Mouse (Mus musculus): ENCODE measurements around the gene Srgn.

The Srgn gene

DNA sequence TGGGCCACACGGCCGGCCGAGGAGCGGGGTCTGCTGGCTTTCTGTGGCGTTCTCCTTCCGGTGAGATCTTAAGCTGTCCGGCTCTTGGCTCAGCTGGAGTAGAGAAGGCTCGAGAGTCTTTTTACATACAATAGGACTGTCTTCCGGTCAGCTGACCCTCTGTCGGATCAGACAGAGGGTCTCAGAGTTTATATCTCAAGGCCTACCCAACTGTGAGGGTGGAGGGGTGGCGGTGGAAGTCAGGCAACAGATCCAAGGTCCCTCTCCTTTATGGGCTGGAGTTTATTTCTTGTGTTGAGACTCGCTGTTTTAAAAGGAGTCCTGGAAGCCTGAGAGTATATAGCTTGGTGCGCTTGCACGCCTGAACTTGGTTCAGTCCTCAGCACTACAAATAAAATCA, at the start of gene Srgn:
Gene Srgn, minus strand, starts transcription at position 101 of the 400 bp plus-strand sequence.
- no peak for DNase-seq (ENCODE audit: extremely low read depth, low read depth, low spot score)

DNA sequence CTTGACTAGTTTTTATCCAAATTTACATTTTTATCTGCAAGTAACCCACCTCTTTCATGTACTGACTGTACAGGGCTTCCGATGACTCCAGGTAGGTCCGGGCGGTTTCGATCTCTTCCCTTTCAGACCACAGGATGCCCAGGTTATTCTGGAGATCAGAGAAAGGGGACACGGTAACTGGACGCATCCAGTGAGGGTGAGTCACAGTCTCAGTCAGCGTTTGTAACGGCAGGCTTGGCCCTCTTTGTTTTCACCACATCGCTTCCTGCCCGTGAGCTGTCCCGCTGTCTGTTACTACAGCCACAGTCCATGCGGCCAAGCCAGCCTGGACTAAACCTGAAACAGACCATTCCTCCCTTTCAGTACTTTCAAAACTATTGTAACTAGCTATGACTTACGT, 47.8 kb upstream of the Srgn start:
- DNase-seq (ENCODE audit: extremely low read depth, low read depth, low spot score), result no peak

DNA sequence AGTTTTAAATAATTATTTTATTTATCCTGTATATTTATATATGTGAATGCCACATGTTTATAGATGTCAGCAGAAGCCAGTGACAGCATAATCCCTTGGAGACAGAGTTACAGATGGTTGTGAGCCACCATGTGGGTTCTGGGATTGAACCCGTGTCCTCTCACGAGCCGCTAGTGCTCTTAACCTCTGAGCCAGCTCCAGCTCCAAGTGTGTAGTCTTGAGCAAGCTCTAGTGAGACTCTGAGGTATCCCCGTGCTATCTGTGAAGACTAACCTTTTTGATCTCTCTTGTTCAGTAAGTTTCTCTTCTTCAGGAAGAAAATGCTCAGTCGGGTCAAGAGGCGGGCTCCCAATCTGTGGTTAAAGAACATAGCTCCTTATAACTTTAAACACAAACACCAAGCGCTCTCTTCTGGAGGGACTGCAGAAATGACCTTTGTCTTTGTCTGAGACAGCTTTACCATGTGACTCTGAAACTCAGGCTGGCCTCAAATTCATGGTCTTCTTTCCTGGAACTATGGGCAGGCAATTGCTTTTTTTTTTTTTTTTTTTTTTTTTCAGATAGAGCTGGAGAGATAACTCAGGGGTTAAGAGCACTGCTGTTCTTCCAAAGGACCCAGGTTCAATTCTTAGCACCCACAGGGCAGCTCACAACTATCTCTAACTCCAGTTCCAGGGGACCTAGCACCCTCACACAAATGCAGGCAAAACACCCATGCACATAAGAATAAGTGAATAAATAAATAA, 43.0 kb upstream of the Srgn start:
- no peak for DNase-seq (ENCODE audit: extremely low read depth, low read depth, low spot score)

DNA sequence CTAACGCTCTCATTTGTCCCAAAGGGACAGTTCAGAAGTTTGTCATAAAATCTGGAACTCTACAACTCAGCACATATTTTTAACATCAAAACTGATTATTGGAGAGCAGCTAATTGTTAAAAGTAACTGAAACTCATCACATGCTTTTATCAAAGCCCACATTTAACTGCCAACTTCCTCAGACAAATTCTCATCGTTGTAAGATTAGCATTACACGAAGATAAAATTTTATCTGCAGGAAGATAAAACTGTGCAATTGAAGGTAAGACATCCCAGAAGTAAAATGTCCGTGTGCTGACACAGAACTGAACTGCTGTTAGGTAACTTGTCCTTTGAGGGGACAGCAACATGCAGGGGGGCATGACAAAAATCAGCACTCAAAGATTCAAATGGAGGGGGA, 41.6 kb upstream of the Srgn start:
- DNase-seq (ENCODE audit: extremely low read depth, low read depth, low spot score), result no peak

DNA sequence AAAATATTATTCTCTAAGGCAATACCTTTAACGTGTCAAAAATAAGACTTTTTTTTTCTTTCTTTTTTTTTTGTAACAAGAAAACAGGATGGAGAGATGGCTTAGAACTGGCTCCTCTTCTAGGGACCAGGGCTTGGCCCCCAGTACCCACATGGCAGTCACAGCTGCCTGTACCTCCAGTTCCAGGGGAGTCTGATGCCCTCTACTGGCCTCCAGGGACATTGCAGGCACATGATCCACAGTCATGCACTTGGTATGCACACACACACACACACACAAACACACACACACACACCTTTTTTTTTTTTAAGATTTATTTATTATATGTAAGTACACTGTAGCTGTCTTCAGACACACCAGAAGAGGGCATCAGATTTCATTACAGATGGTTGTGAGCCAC, 30.5 kb upstream of the Srgn start:
- no peak for DNase-seq (ENCODE audit: extremely low read depth, low read depth, low spot score)

DNA sequence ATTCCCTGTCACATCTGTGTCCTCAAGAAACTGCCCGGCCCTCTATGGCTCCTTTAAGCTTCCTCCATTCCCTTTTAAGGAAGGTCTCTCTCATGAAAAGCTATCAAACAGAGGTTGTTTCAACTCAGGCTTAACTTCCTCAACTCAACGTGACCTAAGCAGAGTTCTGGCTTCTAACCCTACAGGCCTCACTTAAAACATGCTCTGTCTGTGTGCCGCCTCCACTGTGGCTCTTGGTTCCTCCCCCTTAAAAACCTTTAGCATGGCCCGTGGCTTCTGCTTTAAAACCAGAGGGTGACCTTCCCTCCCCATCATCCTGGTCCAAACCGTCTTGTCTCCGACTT, 29.3 kb upstream of the Srgn start:
- DNase-seq (ENCODE audit: extremely low read depth, low read depth, low spot score), result no peak

DNA sequence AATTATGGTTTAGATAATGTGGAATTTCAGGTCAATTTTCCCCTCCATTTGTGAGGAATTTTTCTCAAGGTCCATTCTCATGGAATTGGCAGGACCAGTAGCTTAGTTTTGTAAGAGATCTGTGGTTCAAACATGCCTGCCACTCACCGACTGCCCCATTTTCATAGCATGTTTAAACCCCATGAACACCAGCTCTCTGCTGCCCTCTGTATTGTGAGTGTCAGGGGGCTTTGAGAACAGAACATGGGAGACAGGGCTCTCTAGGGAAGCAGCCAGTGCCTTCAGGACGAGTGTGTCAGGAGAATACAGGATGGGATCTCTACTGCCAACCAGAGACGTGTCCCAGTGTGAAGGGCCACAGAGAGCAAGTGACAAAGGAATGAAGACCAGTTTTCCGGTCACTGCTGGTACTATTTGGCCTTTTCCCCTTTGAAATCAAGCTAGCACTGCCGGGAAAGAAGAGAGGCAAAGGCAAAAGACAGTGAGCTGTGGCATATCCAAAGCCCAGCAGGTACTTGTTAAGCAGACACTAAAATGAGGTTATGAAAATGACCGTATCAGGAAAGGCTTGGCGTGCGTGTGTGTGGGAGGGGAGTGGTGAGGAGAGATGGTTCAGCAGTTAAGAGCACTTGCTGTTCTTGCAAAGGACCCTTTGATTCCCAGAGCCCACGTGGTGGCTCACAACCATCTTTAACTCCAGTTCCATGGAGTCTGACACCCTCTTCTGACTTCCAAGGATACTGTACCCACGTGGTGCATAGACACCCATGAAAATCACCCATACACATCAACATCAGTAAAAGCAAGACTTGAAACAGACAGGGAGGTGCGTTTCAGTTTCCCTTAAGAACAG, 28.7 kb upstream of the Srgn start:
- no peak for DNase-seq (ENCODE audit: extremely low read depth, low read depth, low spot score)

DNA sequence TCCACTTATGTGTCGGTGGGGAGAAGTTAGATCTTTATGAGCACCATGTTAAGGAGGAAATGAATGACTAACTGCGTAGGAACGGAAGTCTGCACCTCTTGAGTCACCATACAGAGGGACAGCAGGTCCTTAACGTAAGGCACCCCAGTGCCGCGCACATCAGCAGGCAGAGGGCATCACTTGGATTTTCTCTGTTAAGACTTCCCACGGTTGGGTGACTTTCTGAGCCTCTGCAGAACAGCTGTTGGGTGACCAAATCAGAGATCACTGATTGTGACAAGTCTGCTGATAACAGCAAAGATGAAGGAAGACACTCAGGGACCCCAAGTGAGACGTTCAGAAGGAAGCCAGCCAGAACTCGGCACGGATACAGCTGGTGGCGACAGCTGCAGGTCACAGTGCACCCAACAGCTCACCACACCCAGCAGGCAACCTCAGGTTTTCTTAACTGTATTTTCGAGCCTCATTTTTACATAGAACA, 26.4 kb upstream of the Srgn start:
- DNase-seq (ENCODE audit: extremely low read depth, low read depth, low spot score), result no peak

DNA sequence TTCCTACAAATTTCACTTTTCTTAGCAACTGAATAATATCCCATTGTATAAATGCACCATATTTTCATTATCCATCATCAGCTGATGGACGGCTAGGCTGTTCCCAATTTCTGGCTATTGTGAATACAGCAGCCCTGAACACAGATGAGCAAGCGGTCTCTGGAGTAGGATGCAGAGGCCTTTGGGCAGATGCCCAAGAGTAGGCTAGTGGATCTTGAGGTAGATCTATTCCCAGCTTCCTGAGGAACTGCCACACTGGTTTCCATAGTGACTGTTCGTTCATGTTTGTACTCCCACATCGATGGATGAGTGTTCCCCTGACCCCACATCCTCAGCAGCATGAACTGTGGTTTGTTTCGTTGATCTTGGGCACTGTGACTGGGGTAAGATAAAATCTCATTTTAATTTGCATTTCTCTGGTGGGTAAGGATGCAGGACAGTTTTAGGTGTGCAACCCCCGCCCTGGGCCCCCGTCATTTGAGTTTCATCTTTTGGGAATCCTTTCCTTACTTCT, 23.6 kb upstream of the Srgn start:
- DNase-seq (ENCODE audit: extremely low read depth, low read depth, low spot score), result no peak

DNA sequence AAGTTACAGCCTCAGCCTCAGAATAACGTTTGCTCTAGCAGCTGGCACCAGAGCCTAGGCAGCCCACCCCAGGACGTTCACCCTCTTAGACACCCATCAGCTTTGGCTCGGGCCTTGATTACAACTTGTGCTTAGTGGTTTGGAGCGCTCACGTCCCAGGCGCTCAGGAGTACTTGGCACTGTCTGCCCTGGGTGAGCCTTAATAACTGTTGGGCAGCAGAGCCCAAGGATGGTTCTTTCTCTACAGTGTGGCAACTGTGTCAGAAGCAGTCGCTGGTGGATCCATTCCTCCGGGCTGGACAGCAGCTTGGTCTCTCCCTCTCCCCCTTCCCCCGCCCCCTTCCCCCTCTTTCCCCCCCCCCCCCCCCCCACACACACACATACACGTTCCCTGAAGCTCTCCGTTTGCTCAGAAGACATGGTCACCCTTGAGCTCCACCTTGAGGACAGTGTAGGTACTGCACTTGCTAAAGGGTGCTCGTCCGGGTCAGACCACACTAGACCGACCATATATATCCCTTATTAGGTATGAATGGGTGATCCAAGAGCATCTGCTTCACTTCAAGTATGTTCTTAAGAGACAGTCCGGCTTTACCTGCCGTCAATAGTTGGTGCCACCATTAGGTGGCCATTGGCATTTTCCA, 22.4 kb upstream of the Srgn start:
- DNase-seq (ENCODE audit: extremely low read depth, low read depth, low spot score), result no peak

DNA sequence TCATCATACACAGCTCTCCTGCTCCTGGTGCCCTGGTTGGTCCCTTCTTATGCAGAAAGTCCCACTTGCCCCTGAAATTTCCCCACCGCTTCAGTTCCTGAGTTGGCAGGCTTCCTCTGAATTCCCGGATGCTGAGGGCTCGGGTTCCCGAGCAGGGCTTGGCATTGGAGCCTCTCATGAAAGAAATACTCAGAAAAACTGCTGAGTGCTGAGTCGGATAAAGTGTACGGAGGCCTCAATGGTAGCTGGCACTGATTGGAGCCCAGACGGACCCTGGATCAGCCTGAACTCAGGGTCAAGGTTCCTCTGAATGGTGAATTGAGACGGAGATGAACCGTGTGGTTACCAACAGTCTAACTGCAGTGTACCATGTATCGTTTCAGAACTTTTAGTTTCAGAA, 19.2 kb upstream of the Srgn start:
- no peak for DNase-seq (ENCODE audit: extremely low read depth, low read depth, low spot score)

DNA sequence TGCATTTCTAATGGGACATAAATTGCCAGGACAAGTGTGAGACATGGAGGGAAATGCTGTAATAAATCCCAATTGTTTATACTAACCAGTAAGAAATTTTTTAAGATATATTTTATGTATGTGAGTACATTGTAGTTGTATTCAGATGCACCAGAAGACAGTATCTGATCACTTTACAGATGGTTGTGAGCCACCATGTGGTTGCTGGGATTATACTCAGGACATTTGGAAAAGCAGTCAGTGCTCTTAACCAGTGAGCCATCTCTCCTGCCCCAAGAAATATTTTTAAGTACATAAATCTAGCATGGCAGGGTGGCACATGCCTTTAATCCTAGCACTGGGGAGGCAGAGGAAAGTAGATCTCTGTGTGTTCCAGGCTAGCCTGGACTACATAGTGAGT, 18.5 kb upstream of the Srgn start:
- DNase-seq (ENCODE audit: extremely low read depth, low read depth, low spot score), result no peak

DNA sequence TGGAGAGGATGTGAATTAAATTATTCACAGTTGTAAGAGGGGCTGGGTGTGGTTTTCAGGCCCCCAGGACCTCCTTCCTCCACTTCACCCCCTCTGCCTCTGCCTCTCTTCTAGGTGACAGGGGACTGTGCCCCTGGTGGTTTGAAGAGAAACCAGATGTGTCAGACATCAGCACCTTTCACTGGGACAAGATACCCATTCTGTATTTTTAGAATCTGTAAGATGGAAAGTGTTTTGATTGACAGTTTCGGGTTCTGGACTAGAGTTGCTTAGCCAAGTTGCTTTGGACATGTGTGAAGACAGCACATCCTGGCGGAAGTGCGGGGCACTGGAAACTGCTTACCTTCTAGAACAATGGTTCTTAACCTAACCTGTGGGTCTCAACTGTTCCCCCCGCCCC, 17.1 kb upstream of the Srgn start:
- no peak for DNase-seq (ENCODE audit: extremely low read depth, low read depth, low spot score)

DNA sequence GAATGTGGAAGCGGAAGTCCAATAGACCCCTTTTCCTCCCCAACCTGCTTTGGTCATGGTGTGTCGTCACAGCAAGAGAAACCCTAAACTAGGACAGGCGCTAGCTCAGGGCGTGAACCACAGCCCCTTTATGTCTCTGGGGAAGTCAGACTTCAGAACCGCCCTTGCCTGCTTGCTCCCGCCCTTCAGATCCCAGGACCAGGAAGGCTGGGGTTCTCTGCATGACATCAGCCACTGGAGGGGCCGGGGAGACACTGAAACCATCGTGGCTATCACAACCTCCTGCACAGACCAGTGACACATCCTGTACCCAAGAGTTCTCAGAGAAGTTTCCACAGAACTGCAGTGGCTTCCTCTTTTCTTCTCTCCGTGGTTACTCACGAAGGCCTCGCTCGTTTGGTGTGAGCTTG, 16.2 kb upstream of the Srgn start:
- no peak for DNase-seq (ENCODE audit: extremely low read depth, low read depth, low spot score)

DNA sequence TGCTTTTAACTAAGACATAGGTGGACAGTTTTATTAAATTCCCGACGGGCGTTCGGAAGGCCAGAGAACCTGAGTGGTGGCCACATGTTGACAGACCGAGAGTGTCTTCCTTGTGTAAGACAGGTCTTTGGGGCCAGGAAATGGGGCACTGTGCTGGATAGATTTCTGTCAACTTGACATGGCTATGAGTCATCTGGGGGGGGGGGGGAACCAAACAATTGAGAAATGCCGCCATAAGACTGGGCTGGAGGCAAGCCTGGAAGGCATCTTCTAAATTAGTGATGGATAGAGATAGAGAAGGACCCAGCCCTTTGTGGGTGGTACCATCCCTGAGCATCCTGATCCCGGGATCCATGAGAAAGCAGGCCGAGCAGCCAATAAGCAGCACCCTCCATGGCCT, 15.7 kb upstream of the Srgn start:
- DNase-seq (ENCODE audit: extremely low read depth, low read depth, low spot score), result no peak

DNA sequence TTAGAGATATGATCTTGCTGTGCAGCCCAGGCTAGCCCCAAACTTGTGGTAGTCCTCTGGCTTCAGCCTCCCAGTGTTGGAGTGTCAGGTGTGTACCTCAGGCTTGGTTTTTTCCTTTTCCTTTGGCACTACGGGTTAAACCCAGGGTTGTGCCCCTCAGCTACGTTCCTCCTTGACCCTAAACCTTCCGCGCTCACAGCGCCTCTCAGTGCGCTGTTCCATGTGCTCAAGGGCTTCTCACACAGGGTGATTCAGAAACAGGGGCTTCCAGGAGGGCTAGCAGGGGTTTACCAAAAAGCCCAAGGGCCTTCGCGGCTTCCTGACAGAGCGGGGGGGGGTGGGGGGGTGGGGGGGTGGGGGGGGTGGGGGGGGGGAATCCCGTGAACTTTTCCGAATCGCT, 15.3 kb upstream of the Srgn start:
- no peak for DNase-seq (ENCODE audit: extremely low read depth, low read depth, low spot score)

DNA sequence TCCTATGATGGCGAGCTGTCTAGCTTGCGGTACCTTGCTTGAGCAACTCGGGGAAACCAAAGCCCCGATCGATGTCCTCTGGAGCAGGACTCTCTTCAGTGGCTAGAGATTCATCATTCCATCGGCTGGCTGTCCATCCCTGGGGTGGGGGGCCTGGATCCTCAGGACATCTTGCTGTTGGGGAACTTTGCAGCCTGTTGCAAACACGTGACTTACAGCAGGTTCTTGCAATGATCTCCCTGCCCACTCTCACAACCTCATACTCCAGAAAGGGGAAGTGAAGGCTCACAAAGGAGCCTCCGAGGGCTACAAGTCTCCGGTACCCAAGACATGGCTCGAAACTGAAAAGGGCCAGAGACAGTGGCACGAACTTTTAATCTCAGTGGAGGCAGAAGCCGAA, 14.2 kb upstream of the Srgn start:
- DNase-seq (ENCODE audit: extremely low read depth, low read depth, low spot score), result no peak

DNA sequence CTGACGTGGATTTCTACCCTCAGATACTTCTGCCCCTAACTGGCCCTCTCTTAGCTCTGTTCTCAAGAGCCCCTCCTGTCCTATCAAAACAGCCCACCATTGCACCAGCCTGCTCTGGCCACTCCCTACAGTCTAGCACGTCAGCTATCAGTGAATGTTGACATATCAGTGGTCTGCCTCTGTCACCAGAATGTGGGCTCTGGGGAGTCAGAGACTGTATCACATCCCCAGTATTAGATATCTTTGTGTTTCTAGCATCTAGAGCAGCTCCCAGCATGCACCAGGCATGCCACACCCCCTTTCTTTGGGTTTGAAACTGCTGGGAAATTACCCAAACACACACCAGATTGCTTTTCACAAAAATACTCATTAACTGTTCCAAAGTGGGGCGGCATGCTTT, 13.5 kb upstream of the Srgn start:
- DNase-seq (ENCODE audit: extremely low read depth, low read depth, low spot score), result no peak

DNA sequence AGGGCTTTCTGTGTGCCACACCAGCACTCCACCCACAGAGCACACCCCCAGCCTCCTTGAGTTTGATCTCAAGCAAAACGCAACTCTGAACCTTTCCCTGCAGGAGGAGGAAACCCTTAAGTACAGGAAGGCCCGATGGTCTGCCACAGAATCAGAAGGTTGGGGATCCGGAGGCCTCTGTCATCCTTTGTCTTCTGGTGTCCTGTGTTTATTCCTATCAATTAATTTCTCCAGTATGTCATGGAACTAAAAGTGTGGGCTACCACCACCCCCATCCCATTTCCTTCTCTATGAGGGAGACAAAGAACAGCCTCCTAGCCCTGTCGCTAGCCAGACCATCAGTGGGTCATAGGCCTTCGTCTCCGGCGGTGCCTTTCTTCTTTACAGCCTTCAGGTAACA, 7.3 kb upstream of the Srgn start:
- DNase-seq (ENCODE audit: extremely low read depth, low read depth, low spot score), result no peak

DNA sequence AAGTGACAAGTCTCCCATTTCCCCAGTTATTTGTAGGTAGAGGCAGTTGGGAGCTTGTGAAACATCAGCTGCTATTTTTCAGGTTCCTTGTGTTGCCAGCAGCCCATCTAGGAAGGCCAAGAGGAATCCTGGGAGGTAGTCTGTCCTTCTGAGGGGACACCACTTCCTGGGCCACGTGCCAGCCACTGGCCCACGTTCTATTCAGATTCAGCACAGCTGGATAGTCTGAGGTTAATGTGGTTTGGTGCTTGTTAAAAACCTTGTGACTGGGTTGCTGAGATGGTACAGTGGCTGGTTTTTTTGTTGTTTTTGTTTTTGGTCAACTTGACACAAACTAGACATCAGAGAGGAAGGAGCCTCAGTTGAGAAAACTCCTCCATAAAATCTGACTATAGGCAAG, 5.6 kb upstream of the Srgn start:
- DNase-seq (ENCODE audit: extremely low read depth, low read depth, low spot score), result no peak

DNA sequence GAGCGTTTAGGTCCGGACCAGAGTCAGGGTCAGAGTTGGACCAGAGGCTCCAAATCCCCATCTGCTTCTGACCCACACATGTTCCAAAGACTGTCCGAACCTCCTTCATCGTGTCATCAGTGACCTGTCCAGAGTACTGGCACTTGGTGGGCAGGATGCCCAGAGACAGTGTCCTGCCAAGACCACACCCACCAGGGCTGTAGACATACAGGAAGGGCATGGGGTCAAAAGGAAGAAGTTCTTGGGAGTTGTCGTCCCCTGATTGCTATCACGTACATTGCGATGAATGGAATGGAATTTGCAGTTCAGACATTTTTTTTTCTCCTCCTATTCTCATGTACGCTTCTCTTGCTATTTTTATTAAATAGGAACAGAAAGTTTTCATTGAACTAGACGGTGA, 2.9 kb upstream of the Srgn start:
- DNase-seq (ENCODE audit: extremely low read depth, low read depth, low spot score), result no peak

All from fat pad, adult 2 months (tissue).